Mouse (Mus musculus) embryonic facial prominence, embryonic 12.5 days (tissue): ENCODE measurements around the gene Ola1. TPM values are rescaled to one million over a fixed set of nuclear protein-coding genes. Genes with fewer than 3 reads are reported as not detected.
A peak's percentile ranks its signal among the peaks of the same experiment; 100 is the strongest.

ENCODE experiments used
- ATAC-seq: fragments of 200-750 bp; cut with Nextera tagmentation; 2 replicates; pipeline ENCODE4 v1.8.0; 2017; ENCODE audit not compliant: insufficient number of reproducible peaks, insufficient read depth, low FRiP score, low TSS enrichment
- H3K27ac ChIP-seq: fragments of 300-500 bp; sonication (generic); 2 replicates; pipeline ENCODE4 v1.5.1; 2016; ENCODE audit warnings: mild to moderate bottlenecking
- H3K27me3 ChIP-seq: fragments of 300-500 bp; sonication (generic); 2 replicates; pipeline ENCODE4 v1.6.1; 2016; ENCODE audit warnings: mild to moderate bottlenecking, moderate library complexity
- H3K36me3 ChIP-seq: fragments of 300-500 bp; sonication (generic); 2 replicates; pipeline ENCODE4 v1.6.1; 2016; ENCODE audit warnings: mild to moderate bottlenecking
- H3K4me1 ChIP-seq: fragments of 300-500 bp; sonication (generic); 2 replicates; pipeline ENCODE4 v1.6.1; 2016
- H3K4me2 ChIP-seq: fragments of 300-500 bp; sonication (generic); replicated peaks from 2 replicates; pipeline ENCODE4 v1.6.1; 2016; ENCODE audit warnings: mild to moderate bottlenecking, moderate library complexity
- H3K4me3 ChIP-seq: fragments of 300-500 bp; sonication (generic); 2 replicates; pipeline ENCODE4 v1.5.1; 2016; ENCODE audit warnings: mild to moderate bottlenecking
- H3K9ac ChIP-seq: fragments of 300-500 bp; sonication (generic); 2 replicates; pipeline ENCODE4 v1.6.1; 2016; ENCODE audit warnings: mild to moderate bottlenecking, moderate library complexity
- H3K9me3 ChIP-seq: fragments of 300-500 bp; sonication (generic); 2 replicates; pipeline ENCODE4 v1.6.1; 2016; ENCODE audit warnings: mild to moderate bottlenecking, moderate library complexity
- WGBS: fragments of 180-500 bp; shearing (Covaris S2); methylation state at CpG from one replicate; pipeline ENCODE4 v1.1.7; 2016; 5-methylcytosine and 5-hydroxymethylcytosine counted together
- polyA plus RNA-seq: library from polyadenylated mRNA; unstranded; fragments of >200 nt; fragmentation: Nextera tagmentation; extraction: Ambion mirVana; gene quantifications from 2 replicates; pipeline ENCODE4 v1.2.1, GENCODE M21; 2016

The Ola1 gene
- 106 and 108 TPM in 2 replicates for polyA plus RNA-seq

DNA sequence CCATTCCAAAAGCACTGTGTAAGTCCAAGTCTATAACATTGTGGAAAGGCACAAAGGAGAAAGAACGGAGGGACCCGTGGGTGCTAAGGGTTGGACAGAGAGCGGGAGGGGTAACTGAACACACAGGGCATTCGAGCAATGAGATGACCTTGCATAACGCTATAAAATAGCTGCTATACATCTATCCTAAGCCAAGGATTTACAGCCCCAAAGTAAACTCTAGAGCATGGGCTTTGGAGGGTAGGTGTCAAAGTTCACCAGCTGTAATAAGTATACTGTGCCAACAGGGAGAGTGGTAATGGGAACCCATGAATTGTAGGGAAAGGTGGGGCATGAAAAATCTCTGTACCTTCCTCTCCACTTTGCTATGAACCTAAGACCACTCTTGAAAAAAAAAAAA is at the start of gene Ola1:
Gene Ola1 (minus strand): TSS at position 12 of the 400 bp plus-strand sequence.
- no peak within 1 kb of the TSS for H3K9ac ChIP-seq
- WGBS = 87% methylated on average over 5 of the region's 5 CpGs
- H3K4me3 ChIP-seq = no peak within 1 kb of the TSS
- H3K27ac ChIP-seq = no peak within 1 kb of the TSS
- no peaks in the 10 kb centered on the region for H3K4me1 ChIP-seq
- no peak for ATAC-seq
- no peak within 1 kb of the TSS for H3K4me2 ChIP-seq
- H3K27me3 ChIP-seq = no peaks in the 10 kb centered on the region
- no peaks in the 10 kb centered on the region for H3K9me3 ChIP-seq
- H3K36me3 ChIP-seq = no peaks in the 10 kb centered on the region

DNA sequence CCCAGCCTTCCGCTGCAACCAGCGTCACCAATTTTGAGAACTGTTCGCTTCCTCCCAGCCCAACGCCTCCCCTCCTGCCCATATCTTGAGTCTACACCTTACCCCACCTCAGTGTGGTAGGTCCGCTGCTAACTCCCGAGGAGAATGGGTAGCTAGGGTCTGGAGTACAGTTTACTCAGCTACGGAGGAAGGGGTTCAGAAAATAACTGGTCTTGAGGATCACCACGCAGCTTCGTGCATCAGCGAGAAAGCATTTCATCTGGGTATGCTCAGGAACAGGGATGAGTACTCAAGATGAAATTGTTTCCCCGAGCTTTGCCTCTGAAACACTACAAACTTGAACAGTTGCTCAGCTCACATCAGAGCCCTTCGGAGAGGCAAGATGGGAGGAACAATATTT is 49.6 kb upstream of the Ola1 start:
- under 1% methylated on average over 12 of the region's 12 CpGs for WGBS
- ATAC-seq = no peak
- Histone ChIP-seq H3K4me2 (no peak overlapping the region), H3K9ac (no peak overlapping the region), H3K36me3 (no peaks in the 10 kb centered on the region), H3K4me1 (peaks cover 28% of the 10 kb centered on the region), H3K27me3 (peaks cover 77% of the 10 kb centered on the region), H3K4me3 (no peak overlapping the region), H3K27ac (no peak overlapping the region), H3K9me3 (no peaks in the 10 kb centered on the region)

- no peak overlapping the region for H3K9ac ChIP-seq
- H3K27ac ChIP-seq = no peak overlapping the region
- no peak overlapping the region for H3K4me3 ChIP-seq
- H3K4me2 ChIP-seq = no peak overlapping the region
- peaks cover 77% of the 10 kb centered on the region for H3K27me3 ChIP-seq
- no peak for ATAC-seq
- peaks cover 26% of the 10 kb centered on the region for H3K4me1 ChIP-seq
- H3K9me3 ChIP-seq = no peaks in the 10 kb centered on the region
- no peaks in the 10 kb centered on the region for H3K36me3 ChIP-seq
- under 1% methylated on average over 4 of the region's 4 CpGs for WGBS
These were observed 49.1 kb upstream of the Ola1 start for GRCm38 (mm10) chr2:73267818-73268217.

GRCm38 (mm10) chr2:73267231-73267630 is 48.5 kb upstream of the Ola1 start:
- no peak overlapping the region for H3K4me2 ChIP-seq
- 13% methylated on average over 3 of the region's 3 CpGs for WGBS
- H3K36me3 ChIP-seq = no peaks in the 10 kb centered on the region
- H3K27me3 ChIP-seq = peaks cover 78% of the 10 kb centered on the region
- H3K4me3 ChIP-seq = no peak overlapping the region
- ATAC-seq = no peak
- H3K9ac ChIP-seq = no peak overlapping the region
- peaks cover 23% of the 10 kb centered on the region for H3K4me1 ChIP-seq
- H3K27ac ChIP-seq = no peak overlapping the region
- no peaks in the 10 kb centered on the region for H3K9me3 ChIP-seq

DNA sequence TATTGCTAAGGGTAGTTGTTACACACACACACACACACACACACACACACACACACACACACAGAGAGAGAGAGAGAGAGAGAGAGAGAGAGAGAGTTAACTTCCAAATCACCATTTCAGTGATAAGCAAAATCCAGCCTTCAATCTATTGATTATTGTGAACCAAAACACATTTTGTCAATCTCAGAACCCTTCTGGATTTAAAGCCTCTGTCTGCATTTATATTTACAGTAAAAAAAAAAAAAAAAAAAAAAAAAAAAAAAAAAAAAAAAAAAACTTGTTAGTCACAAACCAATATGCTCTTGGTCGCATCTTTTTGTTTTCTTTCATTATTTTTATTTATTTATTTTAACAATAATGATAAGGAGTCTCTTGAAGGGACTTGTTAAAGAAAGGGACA is 47.9 kb upstream of the Ola1 start:
- H3K9me3 ChIP-seq = no peaks in the 10 kb centered on the region
- H3K27me3 ChIP-seq = peaks cover 72% of the 10 kb centered on the region
- H3K4me1 ChIP-seq = peaks cover 23% of the 10 kb centered on the region
- no peak overlapping the region for H3K4me2 ChIP-seq
- H3K9ac ChIP-seq = no peak overlapping the region
- H3K4me3 ChIP-seq = no peak overlapping the region
- no peak for ATAC-seq
- H3K27ac ChIP-seq = no peak overlapping the region
- H3K36me3 ChIP-seq = no peaks in the 10 kb centered on the region
- WGBS = 43% methylated on average over 1 of the region's 1 CpGs

DNA sequence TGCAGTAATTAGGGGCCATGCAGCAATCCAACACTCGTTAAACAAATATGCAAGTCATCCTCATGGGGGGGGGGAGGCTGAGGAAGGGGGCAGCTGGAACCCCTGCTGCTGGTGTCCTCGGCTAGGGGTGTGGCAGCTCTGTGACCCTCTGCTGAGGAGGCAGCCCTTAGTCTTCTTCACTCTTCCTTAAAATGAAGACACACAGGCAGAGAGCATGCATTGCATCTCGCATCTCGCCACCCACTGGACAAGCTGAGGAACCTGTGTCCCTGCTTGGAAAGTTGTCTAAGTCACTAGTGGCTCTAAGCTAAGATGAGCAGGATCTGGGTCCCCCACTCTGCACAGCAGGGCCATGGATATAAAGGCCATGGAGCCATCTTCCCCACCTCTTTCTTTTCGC is 47.3 kb upstream of the Ola1 start:
- H3K36me3 ChIP-seq = no peaks in the 10 kb centered on the region
- H3K4me2 ChIP-seq = no peak overlapping the region
- no peak overlapping the region for H3K27ac ChIP-seq
- peaks cover 18% of the 10 kb centered on the region for H3K4me1 ChIP-seq
- H3K4me3 ChIP-seq = no peak overlapping the region
- H3K9me3 ChIP-seq = 0 out of 2 replicates have a peak, but pooled peaks cover 1% of the 10 kb centered on the region
- WGBS = 7% methylated on average over 5 of the region's 5 CpGs
- H3K27me3 ChIP-seq = peaks cover 66% of the 10 kb centered on the region
- H3K9ac ChIP-seq = no peak overlapping the region
- no peak for ATAC-seq

- Histone ChIP-seq H3K4me2 (peak overlapping the region; percentile 74), H3K9me3 (0 out of 2 replicates have a peak, but pooled peaks cover 3% of the 10 kb centered on the region), H3K9ac (no peak overlapping the region), H3K36me3 (no peaks in the 10 kb centered on the region), H3K4me3 (peak overlapping the region; percentile 45), H3K27ac (no peak overlapping the region), H3K4me1 (peaks cover 12% of the 10 kb centered on the region; the same call in 1 of the 2 replicates), H3K27me3 (peaks cover 57% of the 10 kb centered on the region)
- ATAC-seq = no peak
- 6% methylated on average over 11 of the region's 11 CpGs for WGBS
These were observed 46.0 kb upstream of the Ola1 start for GRCm38 (mm10) chr2:73264611-73265195.

GRCm38 (mm10) chr2:73263794-73264610 is 45.3 kb upstream of the Ola1 start:
- ATAC-seq = 0 out of 2 replicates have a peak, but pooled peaks have one; percentile 49
- Histone ChIP-seq H3K4me3 (peak overlapping the region; percentile 45), H3K36me3 (no peaks in the 10 kb centered on the region), H3K9ac (peak overlapping the region; percentile 44), H3K4me1 (peaks cover 12% of the 10 kb centered on the region; the same call in 1 of the 2 replicates), H3K27me3 (peaks cover 51% of the 10 kb centered on the region), H3K9me3 (0 out of 2 replicates have a peak, but pooled peaks cover 3% of the 10 kb centered on the region), H3K4me2 (peak overlapping the region; percentile 74), H3K27ac (no peak overlapping the region)
- 1% methylated on average over 38 of the region's 38 CpGs for WGBS

DNA sequence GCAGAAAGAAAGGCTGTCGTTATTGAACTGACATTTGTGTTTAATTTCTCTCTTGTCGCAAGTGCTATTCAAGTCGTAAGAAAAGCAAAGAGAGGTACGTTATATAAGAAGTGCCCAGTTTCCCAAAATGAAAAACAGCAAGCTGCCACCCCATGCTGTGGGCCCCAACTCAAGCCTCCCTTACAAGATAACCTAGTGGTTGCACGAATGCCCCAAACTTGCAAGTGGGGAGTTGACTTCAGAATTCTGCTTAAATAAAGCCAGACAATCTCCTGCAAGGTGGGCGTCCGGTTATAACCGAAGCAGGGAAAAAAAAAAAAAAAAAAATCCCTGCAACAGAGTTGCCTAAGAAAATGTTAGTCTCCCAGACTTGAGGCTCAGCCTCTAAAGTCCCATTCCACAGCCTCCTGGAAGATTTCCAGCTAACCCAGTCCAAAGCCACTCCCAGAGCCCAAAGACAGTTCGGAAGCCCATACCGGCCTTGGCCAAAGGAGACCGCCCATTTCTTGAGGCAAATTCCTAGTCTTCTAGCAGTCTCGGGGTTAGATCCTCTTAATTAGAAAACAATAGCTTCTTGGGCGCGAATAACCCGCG is 44.5 kb upstream of the Ola1 start:
- H3K27ac ChIP-seq = no peak overlapping the region
- 0 out of 2 replicates have a peak, but pooled peaks cover 3% of the 10 kb centered on the region for H3K9me3 ChIP-seq
- H3K4me1 ChIP-seq = peaks cover 12% of the 10 kb centered on the region; the same call in 1 of the 2 replicates
- 3% methylated on average over 16 of the region's 16 CpGs for WGBS
- no peak for ATAC-seq
- peak overlapping the region; percentile 44 for H3K9ac ChIP-seq
- H3K4me3 ChIP-seq = peak overlapping the region; percentile 45
- H3K4me2 ChIP-seq = peak overlapping the region; percentile 74
- peaks cover 47% of the 10 kb centered on the region for H3K27me3 ChIP-seq
- no peaks in the 10 kb centered on the region for H3K36me3 ChIP-seq

- Histone ChIP-seq H3K9ac (no peak overlapping the region), H3K9me3 (0 out of 2 replicates have a peak, but pooled peaks cover 4% of the 10 kb centered on the region), H3K4me1 (no peaks in the 10 kb centered on the region), H3K4me3 (no peak overlapping the region), H3K27me3 (no peaks in the 10 kb centered on the region), H3K4me2 (no peak overlapping the region), H3K27ac (no peak overlapping the region), H3K36me3 (no peaks in the 10 kb centered on the region)
- no peak for ATAC-seq
- WGBS = 75% methylated on average over 4 of the region's 4 CpGs
These were observed 30.0 kb upstream of the Ola1 start for GRCm38 (mm10) chr2:73248701-73249100.

DNA sequence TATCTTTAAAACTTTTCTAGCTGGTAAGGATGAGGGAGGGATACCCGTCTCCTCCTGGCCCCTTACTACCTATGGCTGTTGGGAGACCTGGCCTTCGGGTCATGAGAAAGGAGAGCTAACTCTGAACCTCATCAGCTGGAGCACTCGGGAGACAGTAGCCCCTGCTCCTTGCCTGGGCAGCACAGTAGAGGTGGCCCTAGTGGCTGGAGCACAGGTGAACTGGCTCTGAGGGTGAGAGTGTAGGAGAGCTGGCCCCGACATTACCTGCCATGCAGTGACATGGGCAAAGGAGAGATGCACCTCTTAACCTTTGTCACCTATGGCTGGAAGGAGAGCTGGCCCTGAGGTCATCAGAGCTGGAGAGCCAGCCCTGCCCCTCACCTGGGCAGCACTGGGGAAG is 22.6 kb upstream of the Ola1 start:
- Histone ChIP-seq H3K4me1 (no peaks in the 10 kb centered on the region), H3K9ac (no peak overlapping the region), H3K9me3 (no peaks in the 10 kb centered on the region), H3K36me3 (no peaks in the 10 kb centered on the region), H3K4me3 (no peak overlapping the region), H3K27ac (no peak overlapping the region), H3K27me3 (no peaks in the 10 kb centered on the region), H3K4me2 (no peak overlapping the region)
- WGBS = 85% methylated on average over 4 of the region's 4 CpGs
- no peak for ATAC-seq
